Mouse (Mus musculus) layer of hippocampus, postnatal 14 days (tissue): ENCODE data around the gene Morn5. TPM values are rescaled to one million over a fixed set of nuclear protein-coding genes. Genes with fewer than 3 reads are reported as not detected.

Experiments
- DNase-seq, 2 experiments: peaks; one replicate each; pipeline ENCODE4 v3.0.0; 2021 to 2022; ENCODE audit warnings: low spot score in 2 of 2, mixed read lengths in 1 of 2
- total RNA-seq, 2 experiments: library from RNA; stranded (reverse); gene quantifications; 2 replicates each; pipeline ENCODE4 v1.2.3; 2021

The Morn5 gene
- total RNA-seq, 2 experiments from 2014 or later, result 2.7 to 2.9 TPM

DNA sequence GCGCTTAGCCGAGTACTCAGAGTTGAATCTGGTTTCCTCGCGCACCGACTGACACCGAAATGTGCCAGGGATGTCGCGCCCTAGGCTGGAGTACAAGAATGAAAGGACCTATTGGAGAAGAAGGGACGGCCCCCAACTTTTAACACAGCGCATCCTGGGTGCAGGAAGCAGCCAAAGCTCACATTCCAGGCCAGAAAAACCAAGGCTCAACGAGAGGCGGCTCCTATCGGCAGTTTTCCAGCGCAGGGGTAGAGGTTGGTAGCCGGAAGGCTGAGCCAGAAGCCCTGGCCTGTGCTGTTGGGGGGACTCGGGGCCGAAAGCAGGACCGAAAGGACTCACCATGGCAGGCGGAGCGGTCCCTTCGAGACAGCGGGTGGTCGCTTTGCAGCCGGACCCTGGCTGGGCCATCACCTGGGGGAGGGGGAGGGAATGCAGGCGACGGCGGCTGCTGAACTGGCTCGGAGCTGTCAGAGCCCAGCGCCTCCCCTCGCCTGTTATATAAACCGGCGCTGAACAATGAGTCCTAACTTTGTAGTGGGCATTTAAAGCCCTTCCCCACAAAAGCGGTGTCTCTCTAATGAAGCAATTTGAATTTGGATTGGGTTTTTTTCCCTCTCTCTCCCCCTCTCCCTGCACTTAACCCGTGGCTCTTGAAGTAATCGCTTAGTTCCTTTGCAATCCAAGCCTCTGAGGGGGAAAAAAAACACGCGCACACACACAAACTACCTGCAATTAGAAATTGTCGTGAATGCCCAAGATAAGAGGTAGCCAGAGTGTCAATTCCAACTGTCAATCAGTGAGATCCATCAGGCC, 54.5 kb downstream of the Morn5 start:
- no peak for DNase-seq

DNA sequence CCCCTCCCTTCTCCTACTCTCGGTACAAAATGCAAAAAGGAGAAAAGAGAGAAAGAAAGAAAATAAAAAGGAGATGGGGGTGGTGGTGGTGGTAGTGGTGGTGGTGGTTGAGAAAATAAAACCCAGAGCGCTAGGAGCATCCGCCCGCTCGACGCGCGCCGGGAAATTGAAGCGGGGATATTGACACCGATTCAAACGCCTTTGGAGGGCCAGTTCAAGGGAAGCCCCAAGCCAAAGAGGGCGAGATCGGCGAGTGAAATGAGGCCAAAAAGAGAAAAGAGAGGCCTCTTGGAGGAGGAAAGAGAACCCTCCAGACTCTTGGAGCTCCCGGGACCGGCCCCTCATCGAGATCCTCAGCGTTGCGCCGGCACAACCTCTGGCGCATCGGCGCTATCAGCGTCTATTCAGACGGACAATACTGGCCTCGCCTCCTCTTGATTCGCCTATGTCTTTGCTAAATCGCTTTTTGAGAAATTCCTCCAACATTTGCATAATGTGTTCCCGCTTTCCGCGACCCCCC, 55.2 kb downstream of the Morn5 start:
- no peak for DNase-seq

DNA sequence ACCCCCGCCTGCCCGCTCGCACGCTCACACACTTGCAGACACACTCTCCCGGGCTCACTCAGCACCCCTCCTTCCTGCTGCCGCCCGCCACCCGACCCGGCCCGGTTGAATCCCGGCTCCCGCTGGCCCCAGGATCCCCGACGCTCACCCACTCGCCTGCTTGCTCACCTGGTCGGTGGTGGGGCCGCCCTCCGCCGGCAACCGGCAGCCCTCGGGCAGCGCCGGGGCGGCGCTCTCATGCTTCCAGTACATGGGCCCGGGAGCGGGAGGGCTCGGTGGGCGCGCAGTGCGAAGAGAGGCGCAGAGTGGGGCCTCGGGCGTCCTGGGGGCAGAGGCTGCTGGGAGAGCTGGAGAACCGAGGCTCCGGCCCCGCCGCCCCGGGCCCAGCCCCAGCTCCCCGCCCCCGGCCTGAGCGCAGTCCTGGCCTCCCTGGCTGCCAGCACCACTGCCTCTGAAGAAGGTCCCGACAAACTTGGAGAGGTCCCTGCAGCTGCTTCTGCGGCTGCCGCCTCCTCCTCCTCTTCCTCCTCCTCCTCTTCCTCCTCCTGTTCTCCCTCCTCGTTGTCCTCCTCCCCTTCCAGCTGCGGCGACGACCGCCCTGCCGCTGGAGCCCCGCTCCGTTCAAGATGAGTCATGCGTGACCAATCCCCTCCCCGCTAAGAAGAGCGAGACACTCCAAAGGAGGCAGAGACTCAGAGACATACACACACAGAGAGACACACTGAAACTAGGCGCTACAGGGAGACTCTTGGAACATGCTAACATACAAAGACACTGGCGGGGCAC, 55.9 kb downstream of the Morn5 start, which contains the start of gene Lhx6:
TSS of gene Lhx6 (minus strand) at position 453 of the 786 bp plus-strand sequence.
- DNase-seq, result no peak

DNA sequence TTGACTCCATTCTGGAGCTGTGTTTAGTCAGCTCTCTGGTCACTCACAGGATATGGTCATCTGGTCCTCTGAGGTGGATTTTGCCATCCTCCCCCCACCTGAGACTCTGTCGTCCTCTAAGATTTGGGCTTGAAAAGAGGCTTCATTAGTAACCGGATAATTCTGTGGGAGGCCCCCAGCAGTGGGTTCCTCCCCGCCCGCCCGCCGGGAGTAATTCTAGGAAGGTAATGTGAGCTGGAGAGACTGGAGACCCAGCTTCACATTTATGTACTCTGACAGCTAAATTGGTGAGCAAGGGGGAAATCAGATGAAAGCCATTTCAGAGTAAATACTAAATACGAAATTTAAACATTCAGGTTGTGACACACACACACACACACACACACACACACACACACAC, 59.4 kb downstream of the Morn5 start:
- DNase-seq, result no peak

DNA sequence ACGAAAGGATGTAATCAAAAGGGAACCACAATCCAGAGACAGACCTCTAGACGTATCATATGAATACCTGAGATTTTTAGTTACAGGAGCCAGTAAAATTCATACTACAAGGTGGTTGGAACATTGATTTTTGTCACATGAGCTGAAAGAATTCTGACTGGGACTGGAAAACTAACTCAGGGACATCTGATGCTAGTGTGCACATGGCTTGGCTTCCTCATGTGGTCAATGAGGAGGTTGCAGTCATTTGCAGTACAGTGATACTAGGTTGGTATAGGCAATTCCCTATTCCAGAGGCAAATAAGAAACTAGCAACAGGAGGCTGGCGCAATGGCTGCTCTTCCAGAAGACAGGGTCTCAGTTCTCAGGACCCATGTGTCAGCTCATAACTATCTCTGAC, 63.4 kb downstream of the Morn5 start:
- DNase-seq, result no peak

DNA sequence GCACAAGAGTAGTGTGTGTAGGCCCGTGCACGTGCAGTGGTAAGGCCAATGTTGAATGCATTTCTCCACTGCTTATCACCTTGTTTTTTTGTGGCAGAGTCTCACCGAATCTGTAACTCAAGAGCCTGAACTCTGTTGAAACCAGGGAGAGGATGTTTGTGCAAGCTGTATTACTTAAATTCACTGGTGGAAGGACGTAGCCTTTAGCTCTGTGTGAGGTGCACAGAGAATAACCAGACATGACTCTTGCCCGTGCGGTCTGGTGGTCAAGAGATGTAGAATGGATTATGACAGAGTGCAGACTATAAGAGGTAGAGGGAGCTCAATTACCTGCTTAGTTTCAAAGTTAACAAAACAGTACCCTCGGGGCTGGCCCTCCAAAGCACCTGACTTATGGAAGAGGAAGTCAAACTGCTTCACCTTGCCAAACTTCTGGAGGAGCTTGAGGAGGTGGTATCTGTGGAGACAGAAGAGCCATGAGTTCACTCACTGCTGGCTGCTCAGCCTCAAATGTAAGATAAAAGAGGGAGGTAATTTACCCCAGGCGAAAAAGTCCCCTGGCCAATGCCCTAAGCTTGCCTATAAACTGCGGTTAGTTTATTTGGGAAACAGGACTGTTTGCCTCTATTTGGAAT, 77.7 kb downstream of the Morn5 start:
- DNase-seq, result no peak

DNA sequence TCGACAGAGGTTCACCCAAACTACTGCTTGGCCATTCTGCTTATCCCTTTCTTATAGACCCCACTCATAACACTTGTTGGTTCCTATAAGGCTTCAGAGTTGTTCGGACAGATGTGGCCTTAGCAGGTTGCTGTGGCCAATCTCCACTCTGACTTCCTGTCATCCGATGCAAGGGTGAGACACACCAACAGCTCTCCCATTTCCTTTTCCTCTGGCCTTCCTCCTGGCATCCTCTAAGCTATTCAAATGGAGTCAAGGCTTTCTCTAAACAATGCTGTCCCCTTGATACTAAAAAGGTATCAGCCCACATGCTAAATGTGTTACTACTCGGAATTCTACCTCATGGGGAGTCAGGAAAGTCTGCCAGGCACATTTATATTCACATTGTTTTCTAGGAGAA, 78.7 kb downstream of the Morn5 start:
- no peak for DNase-seq

DNA sequence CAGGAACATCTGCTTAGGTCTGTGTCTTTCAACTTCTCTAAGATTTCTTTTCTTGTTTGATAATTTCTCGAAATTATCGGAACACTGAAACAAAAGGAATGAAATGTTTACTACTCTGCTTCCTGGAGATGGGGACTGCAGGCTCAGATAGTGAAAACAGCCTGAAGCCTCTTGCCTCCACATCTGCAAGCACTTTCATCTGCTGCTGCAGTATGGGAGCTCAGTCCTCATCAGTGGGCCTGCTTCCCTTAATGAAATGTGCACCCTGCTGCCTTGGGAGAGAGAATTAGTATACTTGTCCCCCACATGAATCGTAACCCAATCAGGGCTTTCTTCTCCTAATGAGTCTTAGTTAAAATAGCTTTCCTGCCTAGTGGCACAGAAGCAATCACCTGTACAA, 79.8 kb downstream of the Morn5 start:
- no peak for DNase-seq

Other genes with a start within 250 kb of the Morn5 start
- 10 to 100 TPM; 22.5 to 23.7 TPM for gene Ttll11, start 69.5 kb upstream of the Morn5 start, total RNA-seq
- gene Ndufa8, start 52 bp upstream of the Morn5 start, total RNA-seq, result 100 to 1,000 TPM; 186 to 192 TPM
- gene Lhx6, start 56.0 kb downstream of the Morn5 start, total RNA-seq, result 10 to 100 TPM; 17.5 to 19.7 TPM
- gene Mrrf, start 86.9 kb downstream of the Morn5 start, total RNA-seq, result 10 to 100 TPM; 16.2 to 19.1 TPM
- gene Rbm18, start 87.3 kb downstream of the Morn5 start, total RNA-seq, result 10 to 100 TPM; 49.5 to 50.8 TPM
- 10 to 100 TPM; 16.4 to 19.6 TPM for gene Ptgs1, start 181.0 kb downstream of the Morn5 start, total RNA-seq